Mouse (Mus musculus) neural tube, embryonic 15.5 days (tissue): ENCODE data around the gene Slc35b4. TPM values are rescaled to one million over a fixed set of nuclear protein-coding genes. Genes with fewer than 3 reads are reported as not detected.

Source experiments
- ATAC-seq: fragments of 200-750 bp; cut with Nextera tagmentation; 2 replicates; pipeline ENCODE4 v1.8.0; 2017; ENCODE audit warnings: mild to moderate bottlenecking, moderate TSS enrichment, moderate library complexity; ENCODE audit not compliant: low FRiP score
- H3K27ac ChIP-seq: fragments of 300-500 bp; sonication (generic); replicated peaks from 2 replicates; pipeline ENCODE4 v1.5.1; 2015; ENCODE audit warnings: mild to moderate bottlenecking, inconsistent platforms
- H3K27me3 ChIP-seq: fragments of 300-500 bp; sonication (generic); replicated peaks from 2 replicates; pipeline ENCODE4 v1.6.1; 2015; ENCODE audit warnings: inconsistent platforms
- H3K36me3 ChIP-seq: fragments of 300-500 bp; sonication (generic); 2 replicates; pipeline ENCODE4 v1.6.1; 2015; ENCODE audit warnings: inconsistent platforms
- H3K4me1 ChIP-seq: fragments of 300-500 bp; sonication (generic); 2 replicates; pipeline ENCODE4 v1.6.1; 2015; ENCODE audit warnings: inconsistent platforms
- H3K4me2 ChIP-seq: fragments of 300-500 bp; sonication (generic); 2 replicates; pipeline ENCODE4 v1.6.1; 2015; ENCODE audit warnings: inconsistent platforms, mild to moderate bottlenecking, moderate library complexity
- H3K4me3 ChIP-seq: fragments of 300-500 bp; sonication (generic); replicated peaks from 2 replicates; pipeline ENCODE4 v1.5.1; 2015; ENCODE audit warnings: mild to moderate bottlenecking, inconsistent platforms
- H3K9ac ChIP-seq: fragments of 300-500 bp; sonication (generic); replicated peaks from 2 replicates; pipeline ENCODE4 v1.6.1; 2015; ENCODE audit warnings: mild to moderate bottlenecking, inconsistent platforms
- H3K9me3 ChIP-seq: fragments of 300-500 bp; sonication (generic); replicated peaks from 2 replicates; pipeline ENCODE4 v1.6.1; 2016; ENCODE audit warnings: inconsistent platforms
- WGBS: fragments of 180-500 bp; shearing (Covaris S2); methylation state at CpG from one replicate; pipeline ENCODE4 v1.1.7; 2015; ENCODE audit warnings: mixed read lengths; 5-methylcytosine and 5-hydroxymethylcytosine counted together
- polyA plus RNA-seq: library from polyadenylated mRNA; unstranded; fragments of >200 nt; fragmentation: Nextera tagmentation; extraction: Ambion mirVana; gene quantifications from 2 replicates; pipeline ENCODE4 v1.2.1, GENCODE M21; 2015

Slc35b4 gene
- polyA plus RNA-seq: 39.4 and 47.8 TPM in 2 replicates

DNA sequence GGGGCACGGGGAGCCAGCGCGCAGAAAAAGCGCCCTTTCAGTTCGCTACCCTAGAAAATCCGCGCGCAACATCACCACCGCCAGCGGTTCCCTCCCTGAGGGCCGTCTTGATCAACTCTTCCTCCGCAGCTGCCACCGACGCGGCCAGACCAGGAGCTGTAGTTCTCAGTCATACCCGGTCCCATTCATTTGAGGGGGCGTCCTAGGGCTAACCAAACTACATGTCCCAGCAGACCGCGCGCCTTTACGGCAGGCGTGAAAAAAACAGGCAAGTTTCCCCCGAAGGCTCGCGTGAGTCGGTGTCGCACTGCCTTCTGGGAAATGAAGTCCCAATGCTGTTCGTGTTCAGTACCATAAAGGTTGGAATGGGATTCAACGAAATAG, at the start of gene Slc35b4:
Gene Slc35b4 (minus strand): TSS at position 248 of the 384 bp plus-strand sequence.
- peaks cover 24% of the 10 kb centered on the region for H3K4me1 ChIP-seq
- peak within 1 kb of the TSS; percentile 86 for H3K27ac ChIP-seq
- 0 out of 2 replicates have a peak, but pooled peaks cover 3% of the 10 kb centered on the region for H3K9me3 ChIP-seq
- no peaks in the 10 kb centered on the region for H3K36me3 ChIP-seq
- H3K4me2 ChIP-seq: peak within 1 kb of the TSS; percentile 81
- ATAC-seq: peak; percentile 100
- peak within 1 kb of the TSS; percentile 74 for H3K9ac ChIP-seq
- H3K27me3 ChIP-seq: no peaks in the 10 kb centered on the region
- H3K4me3 ChIP-seq: peak within 1 kb of the TSS; percentile 77
- under 1% methylated on average over 29 of the region's 29 CpGs for WGBS

- Histone ChIP-seq H3K9me3 (no peaks in the 10 kb centered on the region), H3K4me3 (no peak overlapping the region), H3K9ac (no peak overlapping the region), H3K27ac (no peak overlapping the region), H3K27me3 (no peaks in the 10 kb centered on the region), H3K4me2 (no peak overlapping the region), H3K36me3 (no peaks in the 10 kb centered on the region), H3K4me1 (no peaks in the 10 kb centered on the region)
- no peak for ATAC-seq
- 98% methylated on average over 3 of the region's 3 CpGs for WGBS
These were observed 48.2 kb upstream of the Slc35b4 start for GRCm38 (mm10) chr6:34225004-34225599.

DNA sequence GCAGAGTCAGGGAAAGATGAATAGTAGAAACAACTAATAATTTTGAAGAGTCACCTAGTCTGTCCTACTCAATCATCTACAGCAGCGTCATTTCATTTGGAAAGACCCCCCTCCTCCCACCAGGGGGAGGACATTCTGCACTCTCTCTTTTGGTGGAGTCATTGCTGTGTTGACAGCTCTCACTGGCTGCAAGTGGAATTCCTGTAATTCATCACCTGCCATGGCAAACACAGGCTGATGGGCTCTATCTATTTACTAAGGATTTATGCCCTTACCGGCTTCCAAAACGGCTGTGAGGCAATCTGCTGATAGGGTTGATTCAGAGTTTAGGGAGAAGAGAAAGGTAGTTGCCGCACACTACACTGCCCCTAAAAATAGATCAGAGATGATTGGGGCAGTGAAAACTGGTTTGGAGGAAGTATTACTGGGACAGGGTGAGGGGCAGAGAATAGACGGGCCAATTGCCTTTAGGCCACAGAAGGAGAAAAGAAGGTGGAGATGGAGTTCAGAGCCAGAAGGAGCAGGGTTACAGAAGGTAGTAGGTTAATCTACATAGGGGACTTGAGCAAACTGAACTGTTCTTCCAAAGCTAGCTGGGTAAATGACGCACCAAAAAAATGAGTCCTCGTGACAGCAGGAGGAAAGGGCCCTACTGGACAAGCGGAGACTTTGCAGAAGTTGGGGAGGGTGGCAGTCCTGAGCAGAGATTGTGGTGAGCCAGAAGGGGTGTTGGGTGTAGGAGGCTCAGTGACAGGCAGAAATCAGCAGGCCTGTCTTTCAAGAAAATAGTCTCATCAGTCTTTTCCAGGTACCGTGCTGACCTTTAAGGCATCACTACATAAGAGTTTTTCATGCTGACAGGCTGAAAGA, 39.8 kb upstream of the Slc35b4 start:
- no peaks in the 10 kb centered on the region for H3K9me3 ChIP-seq
- no peak overlapping the region for H3K4me3 ChIP-seq
- ATAC-seq: no peak
- 47% methylated on average over 9 of the region's 9 CpGs for WGBS
- H3K27me3 ChIP-seq: no peaks in the 10 kb centered on the region
- H3K4me2 ChIP-seq: no peak overlapping the region
- H3K9ac ChIP-seq: no peak overlapping the region
- no peaks in the 10 kb centered on the region for H3K36me3 ChIP-seq
- no peaks in the 10 kb centered on the region; the same call in 1 of the 2 replicates for H3K4me1 ChIP-seq
- 0 out of 2 replicates have a peak overlapping the region, but pooled peaks have one; percentile 33 for H3K27ac ChIP-seq

GRCm38 (mm10) chr6:34205754-34206153, 28.8 kb upstream of the Slc35b4 start:
- H3K4me2 ChIP-seq: no peak overlapping the region
- no peak overlapping the region for H3K9ac ChIP-seq
- no peak overlapping the region for H3K27ac ChIP-seq
- no peak for ATAC-seq
- WGBS: 87% methylated on average over 3 of the region's 3 CpGs
- H3K36me3 ChIP-seq: no peaks in the 10 kb centered on the region
- no peaks in the 10 kb centered on the region for H3K9me3 ChIP-seq
- peaks cover 9% of the 10 kb centered on the region for H3K4me1 ChIP-seq
- H3K4me3 ChIP-seq: no peak overlapping the region
- H3K27me3 ChIP-seq: no peaks in the 10 kb centered on the region

- H3K4me3 ChIP-seq: no peak overlapping the region
- no peak overlapping the region for H3K27ac ChIP-seq
- H3K27me3 ChIP-seq: no peaks in the 10 kb centered on the region
- no peaks in the 10 kb centered on the region for H3K9me3 ChIP-seq
- no peak overlapping the region for H3K9ac ChIP-seq
- H3K4me1 ChIP-seq: peaks cover 9% of the 10 kb centered on the region
- no peaks in the 10 kb centered on the region for H3K36me3 ChIP-seq
- H3K4me2 ChIP-seq: no peak overlapping the region
- 74% methylated on average over 8 of the region's 8 CpGs for WGBS
- no peak for ATAC-seq
These were observed 28.2 kb upstream of the Slc35b4 start for GRCm38 (mm10) chr6:34204971-34205572.

DNA sequence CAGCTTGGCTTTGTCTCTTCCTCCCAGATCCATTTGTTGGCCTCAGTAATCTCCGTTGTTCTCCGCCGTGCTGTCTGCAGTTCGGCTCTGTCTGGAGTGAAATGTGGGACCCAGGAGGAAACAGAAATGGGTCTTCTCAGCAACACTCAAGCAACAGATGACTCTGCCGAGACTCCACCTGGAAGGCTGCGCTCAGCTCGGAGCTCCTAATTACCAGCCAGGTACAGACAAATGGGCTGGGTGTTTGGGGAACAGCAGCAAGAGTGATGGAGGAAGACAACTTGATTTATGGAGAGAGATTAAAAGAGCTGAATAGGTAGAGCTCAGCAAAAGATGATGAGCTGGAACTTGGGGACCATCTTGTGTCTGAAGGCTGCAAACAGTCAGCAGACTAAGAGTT, 26.6 kb upstream of the Slc35b4 start:
- Histone ChIP-seq H3K27ac (peak overlapping the region; percentile 61), H3K9ac (no peak overlapping the region), H3K9me3 (no peaks in the 10 kb centered on the region), H3K4me3 (no peak overlapping the region), H3K4me2 (no peak overlapping the region), H3K4me1 (peaks cover 9% of the 10 kb centered on the region), H3K27me3 (no peaks in the 10 kb centered on the region), H3K36me3 (no peaks in the 10 kb centered on the region)
- 38% methylated on average over 7 of the region's 7 CpGs for WGBS
- peak; percentile 87 for ATAC-seq

DNA sequence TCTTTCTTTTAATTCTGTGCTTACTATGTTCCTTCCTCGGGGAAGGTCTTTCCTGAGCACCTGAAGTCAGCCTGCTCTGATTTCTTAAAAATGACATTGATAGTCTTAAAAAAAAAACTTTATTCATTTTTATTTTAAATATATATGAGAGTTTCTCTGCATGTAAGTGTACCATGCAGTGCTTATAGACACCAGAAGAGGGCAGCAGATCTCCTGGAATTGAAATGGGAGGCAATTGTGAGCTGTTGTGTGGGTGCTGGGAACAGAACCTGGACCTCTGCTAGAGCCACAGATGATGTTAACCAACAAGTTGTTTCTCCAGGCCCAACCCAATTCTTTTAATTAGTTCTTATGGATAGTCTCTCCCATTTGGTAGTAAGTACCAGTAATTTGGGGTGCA, 18.1 kb upstream of the Slc35b4 start:
- H3K27ac ChIP-seq: no peak overlapping the region
- no peak overlapping the region for H3K9ac ChIP-seq
- no peak overlapping the region for H3K4me3 ChIP-seq
- H3K36me3 ChIP-seq: no peaks in the 10 kb centered on the region
- H3K27me3 ChIP-seq: no peaks in the 10 kb centered on the region
- ATAC-seq: no peak
- H3K4me1 ChIP-seq: peaks cover 4% of the 10 kb centered on the region; the same call in 1 of the 2 replicates
- 87% methylated on average over 1 of the region's 1 CpGs for WGBS
- no peaks in the 10 kb centered on the region for H3K9me3 ChIP-seq
- no peak overlapping the region for H3K4me2 ChIP-seq

DNA sequence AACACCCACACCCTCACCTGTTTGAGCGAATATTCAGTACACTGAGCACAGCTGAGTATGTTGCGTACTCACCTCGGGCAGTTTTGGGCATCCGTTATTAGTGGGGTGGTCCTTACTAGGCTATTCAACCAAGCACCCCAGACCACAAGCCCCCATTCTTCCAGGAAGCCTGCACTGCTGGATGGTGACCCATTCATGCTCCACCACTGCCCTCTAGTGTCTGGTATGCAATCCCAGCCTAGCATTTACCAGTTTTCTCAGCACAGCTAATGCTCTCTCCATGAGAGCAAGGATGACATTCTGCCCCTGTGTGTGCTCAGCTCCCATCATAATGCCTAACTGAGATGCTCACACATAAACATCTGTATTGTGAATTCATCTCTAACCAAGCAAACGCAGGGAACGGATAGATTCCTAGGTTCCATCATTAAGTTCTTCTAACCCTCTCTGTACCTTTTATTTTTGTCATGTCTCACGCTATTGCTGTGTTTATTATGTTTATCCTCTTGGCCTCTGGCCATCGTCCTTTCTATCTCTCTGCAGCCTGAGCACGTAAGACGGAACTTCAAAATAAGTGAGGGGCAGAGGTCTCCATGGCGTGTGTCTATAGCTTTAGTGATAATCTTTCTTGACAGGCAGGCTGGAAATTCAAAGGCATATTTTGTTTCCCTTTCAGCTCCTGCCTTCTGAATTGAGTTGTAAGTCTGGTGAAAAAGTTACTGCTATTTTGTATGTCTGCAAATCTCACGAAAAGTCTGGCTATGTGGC, 17.0 kb upstream of the Slc35b4 start:
- Histone ChIP-seq H3K9me3 (no peaks in the 10 kb centered on the region), H3K27ac (no peak overlapping the region)
- ATAC-seq: peak; percentile 85

DNA sequence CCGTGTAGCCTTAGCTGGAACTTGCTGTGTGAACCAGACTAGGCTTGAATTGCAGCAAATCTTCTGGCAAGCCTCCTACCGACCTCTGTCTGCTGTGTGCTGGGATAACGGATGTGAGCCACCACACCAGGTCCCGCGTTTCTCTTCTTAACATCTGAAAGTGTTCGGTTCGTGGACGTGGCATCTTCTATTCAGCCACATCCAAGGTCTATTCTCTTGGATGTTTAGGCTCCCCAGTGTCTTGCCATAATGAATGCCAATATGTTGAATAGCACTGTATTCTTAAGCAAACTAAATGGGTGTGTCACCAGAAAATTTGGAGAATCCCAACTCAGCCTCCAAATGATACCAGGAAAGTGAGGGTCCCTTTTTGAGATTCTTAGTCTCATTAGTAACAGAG, 14.5 kb upstream of the Slc35b4 start:
- WGBS: 81% methylated on average over 8 of the region's 8 CpGs
- Histone ChIP-seq H3K9me3 (no peaks in the 10 kb centered on the region), H3K36me3 (no peaks in the 10 kb centered on the region), H3K9ac (no peak overlapping the region), H3K27me3 (no peaks in the 10 kb centered on the region), H3K4me2 (no peak overlapping the region), H3K4me1 (peaks cover 4% of the 10 kb centered on the region; the same call in 1 of the 2 replicates), H3K4me3 (no peak overlapping the region), H3K27ac (no peak overlapping the region)
- no peak for ATAC-seq

More for the DNA sequence above, 17.0 kb upstream of the Slc35b4 start:
- no peak overlapping the region for H3K4me2 ChIP-seq
- 62% methylated on average over 12 of the region's 12 CpGs for WGBS
- peaks cover 4% of the 10 kb centered on the region; the same call in 1 of the 2 replicates for H3K4me1 ChIP-seq
- no peak overlapping the region for H3K4me3 ChIP-seq
- H3K36me3 ChIP-seq: no peaks in the 10 kb centered on the region
- no peaks in the 10 kb centered on the region for H3K27me3 ChIP-seq
- H3K9ac ChIP-seq: no peak overlapping the region

GRCm38 (mm10) chr6:34189494-34189893, 12.6 kb upstream of the Slc35b4 start:
- H3K4me2 ChIP-seq: no peak overlapping the region
- no peaks in the 10 kb centered on the region for H3K36me3 ChIP-seq
- no peaks in the 10 kb centered on the region for H3K9me3 ChIP-seq
- no peak for ATAC-seq
- no peaks in the 10 kb centered on the region for H3K27me3 ChIP-seq
- no peak overlapping the region for H3K9ac ChIP-seq
- no peak overlapping the region for H3K4me3 ChIP-seq
- no peak overlapping the region for H3K27ac ChIP-seq
- WGBS: 84% methylated on average over 3 of the region's 3 CpGs
- peaks cover 4% of the 10 kb centered on the region; the same call in 1 of the 2 replicates for H3K4me1 ChIP-seq

DNA sequence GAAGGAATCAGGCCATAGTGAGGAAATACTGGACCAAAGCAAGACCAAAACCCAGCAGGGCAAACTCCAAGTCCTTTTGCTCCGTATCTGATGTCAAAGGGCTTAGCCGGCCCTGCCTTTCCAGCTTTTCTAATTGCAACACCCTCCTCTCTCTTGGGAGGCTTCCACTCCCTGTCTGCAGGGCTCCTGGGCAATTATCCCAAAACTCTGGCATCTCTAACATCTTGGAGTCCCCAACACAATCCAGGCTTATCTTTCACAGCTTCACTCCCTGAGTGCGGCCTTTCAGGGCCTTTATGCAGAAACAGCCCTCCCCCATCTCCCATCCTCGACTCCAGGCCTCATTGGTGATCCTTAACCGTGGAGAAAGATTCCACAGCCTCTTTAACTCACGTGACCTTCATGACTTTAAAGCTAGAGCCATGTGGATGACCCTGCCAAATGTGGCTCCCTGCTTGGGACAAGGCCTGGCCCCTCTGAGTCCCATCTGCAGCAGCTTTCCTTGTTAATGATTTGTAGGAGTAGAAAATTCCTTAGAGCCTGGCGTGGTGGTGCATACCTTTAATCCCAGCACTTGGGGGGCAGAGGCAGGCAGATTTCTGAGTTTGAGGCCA, 11.2 kb upstream of the Slc35b4 start:
- Histone ChIP-seq H3K4me2 (no peak overlapping the region), H3K4me3 (no peak overlapping the region), H3K9me3 (no peaks in the 10 kb centered on the region), H3K9ac (no peak overlapping the region), H3K27ac (no peak overlapping the region), H3K36me3 (no peaks in the 10 kb centered on the region), H3K4me1 (no peaks in the 10 kb centered on the region), H3K27me3 (no peaks in the 10 kb centered on the region)
- no peak for ATAC-seq
- WGBS: 41% methylated on average over 7 of the region's 7 CpGs
